Mouse (Mus musculus) adrenal gland (tissue): ENCODE results near the gene Csf2rb.
"Not testable (repeated sequence)": the region's sequence is repeated elsewhere in the genome, so short reads cannot be mapped to it uniquely, and the experiment has no call there.

Source experiments
- intact Hi-C: fragments of 180-260 bp; cut with DNase I; formaldehyde crosslinking; loops from one replicate; pipeline ENCODE4 v1.15.1; 2025
- long read RNA-seq, 2 experiments: library from polyadenylated mRNA; unstranded; transcript quantifications; one replicate each; pipeline ENCODE4 v2.0.0; 2020; ENCODE audit warnings: borderline replicate concordance in 1 of 2; ENCODE audit not compliant: insufficient replicate concordance in 1 of 2

The Csf2rb gene
- long read RNA-seq, experiment 1, partial matches to known transcripts, result 0 of 2 reads
- long read RNA-seq, experiment 1, other reads (novel, unspliced or antisense), result 2 of 2 reads
- long read RNA-seq, experiment 2, result 0 reads

DNA sequence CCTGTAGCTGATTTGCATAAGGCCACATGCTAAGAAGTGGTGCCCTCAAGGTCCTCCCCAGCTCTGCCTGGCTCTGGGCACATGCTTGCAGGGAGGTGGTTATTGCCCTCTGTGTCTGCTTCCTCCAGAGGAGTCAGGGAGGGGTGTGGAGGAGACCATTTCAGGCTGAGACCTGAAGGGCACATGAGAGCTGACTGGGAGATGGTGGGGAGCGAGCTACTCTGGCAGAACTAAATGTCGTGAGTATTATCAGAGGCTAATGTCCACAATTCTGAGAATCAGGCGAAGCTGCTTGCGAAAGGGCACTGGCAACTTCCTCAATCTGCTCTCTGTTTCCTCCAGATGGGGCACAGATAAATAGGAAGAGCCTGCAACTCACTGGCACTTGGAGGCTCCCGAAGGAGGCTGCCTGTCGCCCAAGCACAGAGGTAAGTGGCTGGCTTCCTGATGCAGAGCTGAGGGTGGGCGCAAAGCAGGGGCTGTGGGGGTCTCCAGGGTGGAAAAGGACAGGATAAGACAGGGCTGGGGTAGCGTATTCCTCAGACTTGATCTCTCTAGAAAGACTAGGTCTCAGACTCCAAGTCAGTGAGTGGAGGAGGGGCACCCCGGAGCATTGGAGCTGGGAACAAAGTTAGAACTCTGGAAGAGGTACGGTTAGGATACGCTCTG lies at the start of gene Csf2rb:
Gene Csf2rb (plus strand): TSS at position 82 of the 669 bp plus-strand sequence.
- intact Hi-C loops, result no loop called here

DNA sequence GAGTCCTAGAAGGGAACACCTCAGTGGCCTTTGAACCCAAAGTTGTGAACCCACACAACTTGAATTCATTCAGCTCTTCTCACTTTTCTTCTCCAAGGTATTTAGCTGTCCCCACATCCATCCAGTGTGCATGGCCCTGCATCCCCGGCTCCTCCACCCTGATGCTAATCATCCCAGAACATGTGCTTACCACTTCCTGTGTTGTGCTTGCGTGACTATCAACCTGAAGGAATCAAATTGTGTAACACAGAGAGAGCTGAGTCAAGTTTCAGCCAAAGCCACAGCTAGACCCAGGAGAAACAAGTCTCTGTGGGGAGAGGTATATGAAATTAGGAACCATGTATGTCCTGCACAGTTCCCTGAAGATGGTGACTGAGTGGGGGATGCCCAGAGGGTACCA lies 47.2 kb upstream of the Csf2rb start:
- intact Hi-C loops, result no loop called here

DNA sequence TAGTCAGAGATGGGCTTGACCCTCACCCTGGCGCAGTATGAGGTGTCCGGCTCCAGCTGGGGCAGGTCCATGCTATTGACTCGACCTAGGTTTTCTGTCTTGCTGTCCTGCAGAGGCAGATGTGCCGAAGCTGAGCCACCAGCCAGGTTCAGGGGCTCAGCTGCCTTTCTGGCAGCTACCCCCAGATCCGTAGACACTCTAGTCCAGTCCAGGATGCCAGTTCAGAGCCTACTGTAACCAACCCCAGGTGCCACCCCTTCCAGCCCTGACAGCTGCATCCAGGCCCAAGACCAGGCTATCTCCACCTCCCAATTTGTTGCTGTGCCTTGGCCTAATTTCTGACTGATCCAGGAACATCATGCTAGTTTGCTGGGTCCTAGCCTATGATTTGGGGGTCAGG lies 37.6 kb upstream of the Csf2rb start:
- intact Hi-C loops, result no loop called here

DNA sequence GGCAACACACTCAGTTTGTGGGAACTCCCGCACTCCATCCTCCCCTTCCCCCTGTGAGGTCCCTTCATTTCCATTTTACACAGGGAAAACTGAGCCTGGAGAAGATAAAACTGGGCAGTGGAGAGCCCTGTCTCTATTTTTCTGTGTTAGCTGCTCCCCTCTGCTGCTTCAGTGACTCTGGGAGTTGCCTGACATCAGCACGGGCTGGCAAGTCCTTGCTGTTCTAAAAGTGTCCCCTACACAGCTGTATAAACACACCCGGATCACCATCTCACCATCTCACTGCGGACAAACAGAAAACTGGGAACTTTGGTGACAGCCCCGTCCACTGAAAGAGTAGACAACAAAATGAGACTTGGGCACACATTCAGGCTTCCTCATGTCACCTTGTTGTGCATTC lies 35.8 kb upstream of the Csf2rb start:
- intact Hi-C loops, result not testable (repeated sequence)

DNA sequence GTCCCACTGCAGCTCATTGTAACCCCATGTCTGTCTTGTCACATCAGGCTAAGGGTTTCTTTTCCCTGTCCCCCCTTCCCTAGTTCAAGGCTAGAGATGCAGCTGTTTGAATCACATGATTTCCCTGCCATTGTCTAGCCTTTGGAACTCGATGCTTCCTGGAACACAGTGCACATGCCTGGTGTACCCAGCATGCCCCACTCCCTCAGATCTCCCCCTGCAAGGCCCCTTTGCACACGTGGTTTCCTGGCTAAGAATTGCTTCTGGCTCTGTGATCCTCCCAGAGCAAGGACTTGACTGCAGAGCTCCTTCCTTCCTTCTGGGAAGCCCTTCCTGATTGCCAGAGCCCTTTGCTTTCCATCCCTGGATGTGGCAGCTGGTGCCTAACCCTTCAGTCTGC lies 32.3 kb upstream of the Csf2rb start:
- intact Hi-C loops, result not testable (repeated sequence)

DNA sequence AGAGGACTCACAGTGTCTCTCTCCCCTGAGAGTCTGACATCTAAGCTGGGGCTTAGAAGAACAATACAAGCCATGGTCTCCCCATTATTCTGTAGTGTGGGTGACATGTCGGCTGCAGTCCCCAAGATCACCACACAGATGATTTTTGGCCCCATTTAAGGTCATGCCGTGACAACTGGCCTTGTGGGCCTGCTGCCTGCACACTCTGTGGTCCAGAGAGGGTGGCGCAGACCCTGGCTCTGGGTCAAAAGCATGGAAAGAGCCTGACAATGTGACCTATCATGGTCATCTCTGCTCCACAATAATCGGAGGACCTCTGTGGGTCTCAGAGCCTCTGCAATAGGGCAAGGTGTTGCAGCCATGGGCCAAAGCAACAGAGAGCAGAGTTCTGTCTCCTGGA lies 31.8 kb upstream of the Csf2rb start:
- intact Hi-C loops, result no loop called here

DNA sequence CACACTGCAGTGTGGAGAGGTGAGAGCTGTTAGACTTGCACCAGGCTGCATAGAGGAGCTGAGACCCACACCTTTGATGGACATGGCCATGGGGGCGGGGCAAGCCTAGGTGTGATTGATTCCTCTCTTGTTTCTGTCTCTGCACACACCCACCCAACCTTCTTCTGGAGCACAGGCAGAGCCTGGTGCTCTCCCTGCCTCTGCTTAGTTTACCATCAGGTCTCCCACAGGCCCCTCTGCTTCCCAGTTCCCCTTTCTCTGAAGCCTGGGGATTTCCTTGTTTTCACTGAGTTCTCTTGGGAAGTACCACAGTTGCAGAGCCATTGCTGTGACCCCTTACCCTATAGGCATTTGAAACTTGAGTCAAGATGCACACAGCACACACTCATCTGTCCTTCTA lies 27.0 kb upstream of the Csf2rb start:
- intact Hi-C loops, result loop anchor here (5.0 kb wide), 1 partner anchor 39 kb away; no protein-coding TSS in a partner anchor

DNA sequence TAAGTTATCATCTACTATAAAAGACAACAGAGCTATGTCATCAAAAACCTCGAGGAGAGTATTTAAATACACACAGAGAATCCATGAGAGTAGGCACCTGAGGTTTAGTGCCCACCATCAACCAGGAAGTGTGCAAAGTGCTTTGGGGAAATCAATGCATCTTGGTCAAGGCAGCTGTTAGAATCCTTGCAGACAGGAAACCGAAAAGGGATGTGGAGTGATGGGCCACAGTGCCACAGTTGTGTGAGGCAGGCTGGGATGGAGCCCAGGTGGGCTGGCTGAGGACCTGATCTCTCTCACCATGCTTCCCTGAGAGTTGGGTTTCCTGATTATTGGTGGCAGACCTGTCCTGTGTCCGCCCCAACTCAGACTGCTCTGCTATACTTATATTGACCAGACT lies 25.9 kb upstream of the Csf2rb start:
- intact Hi-C loops, result loop anchor here (5.0 kb wide), 1 partner anchor 38 kb away; no protein-coding TSS in a partner anchor

DNA sequence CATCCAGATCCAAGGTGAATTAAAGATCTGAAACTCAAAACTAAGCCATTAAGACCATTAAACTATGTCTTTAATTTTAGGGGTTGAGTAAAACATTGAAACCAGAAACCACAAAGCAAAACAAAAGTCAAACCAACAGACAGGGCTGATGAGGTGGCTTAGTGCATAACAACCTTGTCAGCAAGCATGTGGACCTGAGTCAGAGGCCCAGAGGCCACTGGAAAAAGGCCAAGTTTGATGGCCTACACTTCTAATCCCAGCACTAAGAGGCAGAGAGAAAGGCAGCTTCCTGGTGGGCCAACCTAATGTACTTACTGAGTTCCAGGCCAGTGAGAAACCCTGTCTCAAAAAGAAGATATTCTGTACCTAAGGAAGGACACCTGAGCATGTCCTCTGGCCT lies 24.8 kb upstream of the Csf2rb start:
- intact Hi-C loops, result no loop called here

DNA sequence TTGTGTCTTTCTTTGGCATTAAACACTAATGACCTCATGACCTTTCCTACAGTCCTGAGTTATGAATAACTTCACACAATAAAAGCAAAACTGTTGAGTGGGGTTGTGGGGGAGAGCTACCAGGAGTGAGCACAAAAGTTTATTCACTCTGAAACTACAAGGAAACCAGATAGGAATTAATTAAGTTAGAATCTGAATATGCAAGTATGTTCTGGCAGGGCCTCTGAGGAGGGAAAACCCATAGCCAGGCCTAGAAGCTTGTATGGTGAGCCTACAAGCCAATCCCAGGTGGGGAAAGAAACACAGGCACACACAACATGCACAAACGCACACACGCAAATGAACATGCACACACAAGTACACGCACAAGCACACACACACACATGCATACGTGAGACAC lies 22.8 kb upstream of the Csf2rb start:
- intact Hi-C loops, result no loop called here

DNA sequence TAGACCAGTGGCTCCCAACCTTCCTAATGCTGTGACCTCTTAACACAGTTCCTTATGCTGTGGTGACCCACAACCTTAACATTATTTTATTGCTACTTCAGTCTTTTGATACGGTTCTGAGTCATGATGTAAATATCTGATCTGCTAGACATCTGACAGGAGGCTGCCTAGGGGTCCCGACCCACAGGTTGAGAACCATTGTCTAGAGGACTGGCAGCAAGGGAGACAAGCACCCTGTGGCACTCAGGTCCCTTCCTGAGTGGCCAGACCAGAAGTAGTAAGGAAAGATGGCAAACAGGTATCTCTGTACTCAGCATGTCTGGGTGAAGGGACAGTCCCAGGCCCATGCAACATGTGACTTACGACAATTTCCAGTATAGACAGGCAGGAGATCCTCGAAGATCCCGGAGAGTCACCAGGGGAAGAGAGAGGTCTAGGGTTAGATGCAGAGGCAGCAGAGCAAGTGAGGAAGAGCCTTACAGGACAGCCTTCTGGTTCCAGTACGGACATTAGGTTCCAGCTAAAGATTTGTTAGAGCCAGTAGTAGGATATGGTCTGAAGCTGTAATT lies 21.8 kb upstream of the Csf2rb start:
- intact Hi-C loops, result no loop called here

DNA sequence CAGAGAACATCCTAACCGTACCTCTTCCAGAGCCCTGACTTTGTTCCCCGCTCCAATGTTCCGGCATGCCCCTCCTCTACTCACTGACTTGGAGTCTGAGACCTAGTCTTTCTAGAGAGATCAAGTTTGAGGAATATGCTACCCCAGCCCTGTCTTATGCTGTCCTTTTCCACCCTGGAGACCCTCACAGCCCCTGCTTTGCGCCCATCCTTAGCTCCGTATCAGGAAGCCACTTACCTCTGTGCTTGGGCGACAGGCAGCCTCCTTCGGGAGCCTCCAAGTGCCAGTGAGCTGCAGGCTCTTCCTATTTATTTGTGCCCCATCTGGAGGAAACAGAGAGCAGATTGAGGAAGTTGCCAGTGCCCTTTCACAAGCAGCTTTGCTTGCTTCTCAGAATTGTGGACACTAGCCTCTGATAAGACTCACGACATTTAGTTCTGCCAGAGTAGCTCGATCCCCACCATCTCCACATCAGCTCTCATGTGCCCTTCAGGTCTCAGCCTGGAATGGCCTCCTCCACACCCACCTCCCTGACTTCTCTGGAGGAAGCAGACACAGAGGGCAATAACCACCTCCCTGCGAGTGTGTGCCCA lies 20.1 kb upstream of the Csf2rb start, which contains the start of gene Csf2rb2:
Gene Csf2rb2 (minus strand): TSS at position 381 of the 593 bp plus-strand sequence.
- intact Hi-C loops, result no loop called here

DNA sequence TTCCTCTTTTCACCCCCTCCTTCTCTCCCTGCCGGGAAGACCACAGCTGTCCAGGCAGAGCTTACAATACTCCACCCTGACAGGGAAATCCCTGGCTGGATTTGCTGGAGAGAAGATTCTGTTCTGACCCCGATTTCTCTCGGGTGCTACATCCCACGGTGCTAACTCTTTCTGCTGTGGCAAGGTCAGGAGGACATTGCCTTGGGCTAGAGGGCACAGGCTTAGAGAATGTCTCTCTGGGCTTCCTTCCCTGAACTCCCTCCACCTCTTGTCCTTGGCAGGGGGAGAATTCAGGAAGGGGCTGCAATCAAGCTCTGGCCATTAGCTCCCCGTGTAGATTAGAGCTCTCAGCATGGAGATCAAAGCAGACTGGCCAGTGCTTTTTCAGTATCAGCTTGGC lies 15.7 kb upstream of the Csf2rb start:
- intact Hi-C loops, result no loop called here

DNA sequence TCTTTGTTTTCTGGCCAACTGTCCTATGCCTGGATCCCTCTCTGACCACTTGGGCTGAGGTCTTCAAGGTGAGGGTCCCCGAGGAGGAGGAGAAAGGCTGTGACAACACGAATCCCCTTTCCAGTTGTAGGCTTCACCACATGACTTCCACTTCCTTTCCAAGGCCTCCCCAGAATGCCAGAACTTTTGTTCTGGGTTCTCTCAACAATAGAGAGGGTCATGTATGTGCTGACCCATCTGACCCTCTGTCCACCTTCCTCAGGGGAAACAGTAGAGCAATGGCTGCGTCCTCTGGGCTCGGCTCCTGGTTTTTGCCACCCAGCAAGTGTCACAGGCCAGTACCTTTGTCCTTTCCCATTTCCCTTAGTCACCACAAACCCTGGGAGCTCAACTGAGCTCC lies 14.6 kb upstream of the Csf2rb start:
- intact Hi-C loops, result no loop called here

DNA sequence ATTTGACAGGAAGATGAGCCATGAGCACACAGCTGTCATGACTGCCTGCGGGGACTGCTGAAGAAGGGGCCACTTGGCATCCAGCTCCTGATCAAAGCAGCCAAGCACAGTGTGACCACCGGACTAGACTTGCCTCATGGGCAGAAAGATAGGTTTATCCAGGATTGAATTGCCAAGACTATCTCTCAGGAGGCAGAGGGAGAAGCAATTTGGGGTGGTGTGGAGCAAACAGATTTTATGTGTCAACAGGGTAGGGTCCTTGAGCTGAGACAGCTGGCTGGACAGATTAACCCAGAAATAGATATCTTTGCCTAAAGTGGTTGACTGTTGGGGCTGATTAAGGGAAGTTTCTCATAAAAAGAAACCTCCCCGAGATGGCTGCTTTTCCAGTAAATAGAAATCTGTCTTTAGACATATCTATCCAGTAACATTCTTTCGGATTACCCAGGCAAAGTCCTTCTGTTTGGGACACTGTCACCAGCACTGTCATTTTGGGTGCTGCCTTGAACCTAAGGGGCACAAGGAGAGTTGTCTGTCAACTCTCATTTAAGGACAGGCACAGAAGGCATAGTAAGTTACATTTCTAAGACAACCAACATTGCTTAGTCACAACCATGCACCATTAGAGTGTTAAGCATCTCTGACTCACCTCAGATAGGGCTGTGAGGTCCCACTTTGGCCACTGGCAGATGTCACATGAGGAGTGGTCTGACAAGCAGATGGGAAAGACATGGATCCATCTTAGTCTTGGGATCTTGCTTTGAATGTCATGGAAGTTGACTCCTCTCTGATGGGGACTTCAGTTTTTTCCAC lies 12.9 kb upstream of the Csf2rb start:
- intact Hi-C loops, result not testable (repeated sequence)

DNA sequence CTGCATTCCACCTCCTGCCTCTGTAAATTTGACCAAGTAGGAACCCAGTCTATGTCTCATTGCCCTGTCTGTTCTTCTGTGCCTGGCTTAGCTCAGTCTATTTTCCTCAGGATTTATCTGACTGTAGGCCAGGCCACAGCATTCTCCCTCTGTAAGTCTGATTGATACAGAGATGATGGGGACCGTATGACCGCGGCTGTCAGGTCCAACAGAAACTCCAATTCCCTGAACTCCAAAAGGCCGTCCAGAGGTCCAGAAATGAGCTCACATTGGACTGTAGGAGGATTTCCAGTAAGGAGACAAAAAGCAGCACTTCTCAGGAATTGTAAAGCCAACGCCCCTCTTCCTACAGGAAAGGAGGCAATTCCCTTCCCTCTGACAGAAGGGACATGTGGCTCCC lies 11.9 kb upstream of the Csf2rb start:
- intact Hi-C loops, result not testable (repeated sequence)

DNA sequence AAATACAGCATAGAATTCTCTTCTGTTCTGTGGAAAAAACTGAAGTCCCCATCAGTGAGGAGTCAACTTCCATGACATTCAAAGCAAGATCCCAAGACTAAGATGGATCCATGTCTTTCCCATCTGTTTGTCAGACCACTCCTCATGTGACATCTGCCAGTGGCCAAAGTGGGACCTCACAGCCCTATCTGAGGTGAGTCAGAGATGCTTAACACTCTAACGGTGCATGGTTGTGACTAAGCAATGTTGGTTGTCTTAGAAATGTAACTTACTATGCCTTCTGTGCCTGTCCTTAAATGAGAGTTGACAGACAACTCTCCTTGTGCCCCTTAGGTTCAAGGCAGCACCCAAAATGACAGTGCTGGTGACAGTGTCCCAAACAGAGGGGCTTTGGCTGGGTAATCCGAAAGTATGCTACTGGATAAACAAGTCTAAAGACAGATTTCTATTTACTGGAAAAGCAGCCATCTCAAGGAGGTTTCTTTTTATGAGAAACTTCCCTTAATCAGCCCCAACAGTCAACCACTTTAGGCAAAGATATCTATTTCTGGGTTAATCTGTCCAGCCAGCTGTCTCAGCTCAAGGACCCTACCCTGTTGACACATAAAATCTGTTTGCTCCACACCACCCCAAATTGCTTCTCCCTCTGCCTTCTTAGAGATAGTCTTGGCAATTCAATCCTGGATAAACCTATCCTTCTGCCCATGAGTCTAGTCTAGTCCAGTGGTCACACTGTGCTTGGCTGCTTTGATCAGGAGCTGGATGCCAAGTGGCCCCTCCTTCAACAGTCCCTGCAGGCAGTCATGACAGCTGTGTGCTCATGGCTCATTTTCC lies 7.0 kb upstream of the Csf2rb start:
- intact Hi-C loops, result not testable (repeated sequence)

DNA sequence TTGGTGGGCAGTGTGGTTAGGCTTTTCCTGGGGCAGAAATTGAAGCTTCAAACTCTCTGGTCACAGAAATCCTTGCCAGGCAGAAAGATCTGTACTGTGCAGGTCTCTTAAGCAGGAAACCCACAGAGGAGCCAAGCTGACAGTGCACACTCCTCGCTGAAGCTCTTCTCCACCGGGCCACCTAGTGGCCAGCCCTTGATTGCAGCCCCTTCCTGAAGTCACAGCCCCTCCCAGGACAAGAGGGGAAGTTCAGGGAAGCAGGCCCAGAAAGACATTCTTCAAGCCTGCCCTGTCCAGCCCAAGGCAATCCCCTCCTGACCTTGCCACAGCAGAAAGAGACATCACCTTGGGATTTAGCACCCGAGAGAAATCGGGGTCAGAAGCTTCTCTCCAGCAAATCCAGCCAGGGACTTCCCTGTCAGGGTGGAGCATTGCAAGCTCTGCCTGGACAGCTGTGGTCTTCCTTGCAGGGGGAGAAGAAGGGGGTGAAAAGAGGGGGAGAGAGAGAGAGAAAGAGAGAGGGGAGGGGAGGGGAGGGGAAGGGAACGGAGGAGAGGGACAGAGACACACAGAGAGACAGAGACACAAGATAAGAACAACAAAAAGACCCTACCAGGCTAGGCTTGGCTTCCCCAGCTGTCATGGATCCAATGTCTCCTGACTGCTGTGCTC lies 4.6 kb upstream of the Csf2rb start:
- intact Hi-C loops, result loop anchor here (5.0 kb wide), 1 partner anchor 59 kb away; no protein-coding TSS in a partner anchor

DNA sequence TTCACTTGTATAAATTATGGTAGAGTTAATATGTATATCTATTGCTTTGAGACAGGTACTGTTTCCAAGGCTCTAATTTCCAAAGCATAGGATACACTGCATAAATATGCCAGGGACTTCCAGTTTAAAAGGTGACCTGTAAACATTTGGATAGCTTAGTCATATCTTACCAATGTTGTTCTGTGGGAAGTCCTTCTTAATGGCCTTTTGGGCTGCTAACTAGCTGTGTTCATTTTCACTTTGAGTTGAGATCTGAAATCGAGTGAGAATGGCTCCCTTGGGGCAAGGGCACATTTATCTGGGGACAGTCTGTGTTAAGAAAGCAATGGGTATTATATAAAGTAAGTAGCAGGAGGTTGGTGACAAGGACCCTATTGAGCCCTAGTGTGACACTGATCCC lies 2.2 kb upstream of the Csf2rb start:
- intact Hi-C loops, result loop anchor here (5.0 kb wide), 1 partner anchor 61 kb away; no protein-coding TSS in a partner anchor

DNA sequence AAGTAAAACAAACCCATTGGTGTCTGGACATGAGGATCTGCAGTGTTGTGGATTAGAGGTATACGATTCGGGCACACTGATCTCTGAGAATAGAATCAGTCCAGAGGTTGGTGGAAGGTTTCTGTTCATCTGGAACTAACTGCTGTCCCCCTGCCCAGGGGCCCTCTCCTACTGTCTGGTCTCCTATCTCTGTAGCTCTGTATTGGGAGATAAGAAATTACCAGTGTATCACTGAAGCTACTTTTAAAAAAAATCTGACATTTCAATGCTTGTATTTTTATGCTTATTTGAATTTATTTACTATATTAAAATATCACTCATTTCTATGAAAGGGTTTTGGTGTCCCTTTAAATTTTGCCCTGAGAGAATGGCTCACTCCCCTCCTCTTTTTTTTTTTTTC lies 1.3 kb upstream of the Csf2rb start:
- intact Hi-C loops, result loop anchor here (5.0 kb wide), 1 partner anchor 62 kb away; no protein-coding TSS in a partner anchor
